Mouse (Mus musculus) hindbrain, embryonic 16.5 days (tissue): ENCODE measurements around the gene Hmga1b. TPM values are rescaled to one million over a fixed set of nuclear protein-coding genes. Genes with fewer than 3 reads are reported as not detected.

Source experiments
- ATAC-seq: fragments of 200-750 bp; cut with Nextera tagmentation; 2 replicates; pipeline ENCODE4 v1.8.0; 2017; ENCODE audit warnings: moderate TSS enrichment, moderate library complexity
- H3K27ac ChIP-seq: fragments of 300-500 bp; sonication (generic); 2 replicates; pipeline ENCODE4 v1.5.1; 2014; ENCODE audit warnings: low read depth, mild to moderate bottlenecking, control low read depth, low read length, moderate library complexity
- H3K27me3 ChIP-seq: fragments of 300-500 bp; sonication (generic); replicated peaks from 2 replicates; pipeline ENCODE4 v1.6.1; 2014; ENCODE audit warnings: low read length; ENCODE audit not compliant: control insufficient read depth, insufficient read depth
- H3K36me3 ChIP-seq: fragments of 300-500 bp; sonication (generic); 2 replicates; pipeline ENCODE4 v1.6.1; 2014; ENCODE audit warnings: mild to moderate bottlenecking, low read length, moderate library complexity, mixed read lengths; ENCODE audit not compliant: control insufficient read depth, insufficient read depth
- H3K4me1 ChIP-seq: fragments of 300-500 bp; sonication (generic); 2 replicates; pipeline ENCODE4 v1.6.1; 2014; ENCODE audit warnings: low read depth, low read length; ENCODE audit not compliant: control insufficient read depth, insufficient read depth
- H3K4me2 ChIP-seq: fragments of 300-500 bp; sonication (generic); 2 replicates; pipeline ENCODE4 v1.6.1; 2014; ENCODE audit warnings: mild to moderate bottlenecking, low read length, control low read depth, moderate library complexity
- H3K4me3 ChIP-seq: fragments of 300-500 bp; sonication (generic); 2 replicates; pipeline ENCODE4 v1.5.1; 2014; ENCODE audit warnings: mild to moderate bottlenecking, low read length, control low read depth, moderate library complexity
- H3K9ac ChIP-seq: fragments of 300-500 bp; sonication (generic); 2 replicates; pipeline ENCODE4 v1.6.1; 2014; ENCODE audit warnings: low read depth, mild to moderate bottlenecking, control low read depth, low read length, moderate library complexity
- H3K9me3 ChIP-seq: fragments of 300-500 bp; sonication (generic); 2 replicates; pipeline ENCODE4 v1.6.1; 2014; ENCODE audit warnings: mild to moderate bottlenecking, low read length, moderate library complexity; ENCODE audit not compliant: control insufficient read depth
- WGBS: fragments of 180-500 bp; shearing (Covaris S2); extraction: QIAGEN DNeasy Blood & Tissue Kit; methylation state at CpG from one replicate; pipeline ENCODE4 v1.1.7; 2014; 5-methylcytosine and 5-hydroxymethylcytosine counted together
- polyA plus RNA-seq: library from polyadenylated mRNA; unstranded; fragments of >200 nt; fragmentation: Nextera tagmentation; extraction: Ambion mirVana; gene quantifications from 2 replicates; pipeline ENCODE4 v1.2.1, GENCODE M21; 2015

The Hmga1b gene
- polyA plus RNA-seq, 1 experiment from 2014 or later = 2.9 TPM

DNA sequence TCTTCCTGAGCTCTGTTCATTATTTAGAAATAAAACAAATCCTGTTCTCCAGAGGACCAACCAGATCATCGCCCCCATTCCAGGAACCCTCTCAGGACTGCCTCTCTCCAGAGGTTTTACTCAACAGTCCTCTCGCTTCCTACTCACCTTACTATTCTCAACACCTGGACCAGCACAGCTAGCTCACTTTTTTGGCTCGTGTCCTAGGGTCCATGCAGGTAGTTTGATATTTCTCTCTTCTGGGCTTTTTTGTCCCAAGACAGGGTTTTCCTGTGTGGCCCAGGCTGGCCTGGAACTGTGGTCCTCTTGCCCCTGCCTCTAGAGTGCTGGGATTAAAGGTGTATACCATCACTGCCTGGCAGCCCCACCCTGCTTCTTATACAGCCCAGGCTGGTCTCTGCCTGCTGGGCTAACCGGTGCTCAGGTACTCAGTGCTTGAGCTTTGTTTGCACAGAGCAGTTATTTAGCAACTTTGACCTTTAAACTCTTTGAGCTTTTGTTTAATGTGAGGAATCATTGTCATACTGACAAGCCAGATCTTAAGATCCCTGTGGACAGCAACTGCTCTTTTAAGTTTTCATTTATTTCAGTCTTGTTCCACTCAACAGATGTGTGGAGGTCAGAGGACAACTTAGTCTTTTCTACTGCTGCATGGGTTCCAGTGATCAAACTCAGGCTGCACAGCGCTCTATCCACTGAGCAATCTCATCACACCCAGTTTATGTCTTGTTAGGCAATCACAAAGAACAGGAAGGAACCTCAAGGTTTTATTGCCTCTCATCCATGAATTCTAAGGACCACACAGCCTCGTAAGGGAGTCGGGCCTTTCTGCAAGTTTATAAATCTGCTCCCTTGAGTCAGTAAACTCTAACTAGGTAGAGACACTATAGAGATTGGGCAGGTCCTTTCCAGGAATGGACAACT, 43.0 kb downstream of the Hmga1b start:
- H3K36me3 ChIP-seq = peaks cover 52% of the 10 kb centered on the region
- 85% methylated on average over 7 of the region's 7 CpGs for WGBS
- ATAC-seq = no peak

GRCm38 (mm10) chr11:120808010-120808409, 45.4 kb downstream of the Hmga1b start:
- no peak overlapping the region for H3K27ac ChIP-seq
- peaks cover 75% of the 10 kb centered on the region for H3K36me3 ChIP-seq
- no peak overlapping the region for H3K4me3 ChIP-seq
- H3K27me3 ChIP-seq = no peaks in the 10 kb centered on the region
- H3K4me2 ChIP-seq = no peak overlapping the region
- no peak for ATAC-seq
- H3K9ac ChIP-seq = no peak overlapping the region
- no peaks in the 10 kb centered on the region for H3K4me1 ChIP-seq
- H3K9me3 ChIP-seq = no peaks in the 10 kb centered on the region
- 95% methylated on average over 12 of the region's 12 CpGs for WGBS

More for the DNA sequence above, 43.0 kb downstream of the Hmga1b start:
- H3K4me1 ChIP-seq = no peaks in the 10 kb centered on the region
- H3K27ac ChIP-seq = no peak overlapping the region
- no peak overlapping the region for H3K4me3 ChIP-seq
- H3K4me2 ChIP-seq = no peak overlapping the region
- no peaks in the 10 kb centered on the region for H3K27me3 ChIP-seq
- H3K9ac ChIP-seq = no peak overlapping the region
- no peaks in the 10 kb centered on the region for H3K9me3 ChIP-seq

GRCm38 (mm10) chr11:120812068-120812467, 49.5 kb downstream of the Hmga1b start:
- Histone ChIP-seq H3K4me3 (no peak overlapping the region), H3K4me2 (no peak overlapping the region), H3K36me3 (peaks cover 96% of the 10 kb centered on the region), H3K27me3 (no peaks in the 10 kb centered on the region), H3K27ac (no peak overlapping the region), H3K4me1 (no peaks in the 10 kb centered on the region), H3K9ac (no peak overlapping the region), H3K9me3 (no peaks in the 10 kb centered on the region)
- WGBS = 95% methylated on average over 16 of the region's 16 CpGs
- ATAC-seq = no peak

Other genes with a start within 250 kb of the Hmga1b start
- gene Gcgr, start 232.1 kb upstream of the Hmga1b start, polyA plus RNA-seq = 0.92 and 1.0 TPM in 2 replicates
- 243 and 245 TPM in 2 replicates for gene Mcrip1, start 213.1 kb upstream of the Hmga1b start, polyA plus RNA-seq
- gene Ppp1r27, start 211.7 kb upstream of the Hmga1b start, polyA plus RNA-seq = 0.64 TPM in 1 of 2 replicates, not detected in the other
- gene P4hb, start 189.5 kb upstream of the Hmga1b start, polyA plus RNA-seq = 252 and 298 TPM in 2 replicates
- 501 and 544 TPM in 2 replicates for gene Arhgdia, start 181.2 kb upstream of the Hmga1b start, polyA plus RNA-seq
- 55.8 and 202 TPM in 2 replicates for gene Alyref, start 164.4 kb upstream of the Hmga1b start, polyA plus RNA-seq
- gene Anapc11, start 164.4 kb upstream of the Hmga1b start, polyA plus RNA-seq = 194 and 203 TPM in 2 replicates
- gene Npb, start 154.3 kb upstream of the Hmga1b start, polyA plus RNA-seq = 0.99 and 1.00 TPM in 2 replicates
- gene Pcyt2, start 144.9 kb upstream of the Hmga1b start, polyA plus RNA-seq = 236 and 242 TPM in 2 replicates
- 39.4 and 41.3 TPM in 2 replicates for gene Sirt7, start 137.6 kb upstream of the Hmga1b start, polyA plus RNA-seq
- 25.4 and 34.6 TPM in 2 replicates for gene Mafg, start 129.2 kb upstream of the Hmga1b start, polyA plus RNA-seq
- 18.0 and 20.0 TPM in 2 replicates for gene Pycr1, start 119.0 kb upstream of the Hmga1b start, polyA plus RNA-seq
- 1.1 and 2.4 TPM in 2 replicates for gene Myadml2, start 114.6 kb upstream of the Hmga1b start, polyA plus RNA-seq
- 3.1 and 3.8 TPM in 2 replicates for gene Notum, start 101.6 kb upstream of the Hmga1b start, polyA plus RNA-seq
- gene Aspscr1, start 89.8 kb upstream of the Hmga1b start, polyA plus RNA-seq = 146 and 151 TPM in 2 replicates
- gene Cenpx, start 49.1 kb upstream of the Hmga1b start, polyA plus RNA-seq = 106 and 107 TPM in 2 replicates
- 73.4 and 77.8 TPM in 2 replicates for gene Lrrc45, start 48.9 kb upstream of the Hmga1b start, polyA plus RNA-seq
- gene Rac3, start 41.3 kb upstream of the Hmga1b start, polyA plus RNA-seq = 624 and 705 TPM in 2 replicates
- gene Dcxr, start 35.5 kb upstream of the Hmga1b start, polyA plus RNA-seq = 11.1 and 12.7 TPM in 2 replicates
- 1.3 and 2.0 TPM in 2 replicates for gene Cbr2, start 30.7 kb upstream of the Hmga1b start, polyA plus RNA-seq
- 134 and 139 TPM in 2 replicates for gene Rfng, start 21.4 kb downstream of the Hmga1b start, polyA plus RNA-seq
- gene Gps1, start 21.5 kb downstream of the Hmga1b start, polyA plus RNA-seq = 272 and 305 TPM in 2 replicates
- gene Dus1l, start 33.6 kb downstream of the Hmga1b start, polyA plus RNA-seq = 46.9 and 48.5 TPM in 2 replicates
- 82.9 and 92.6 TPM in 2 replicates for gene Fasn, start 61.8 kb downstream of the Hmga1b start, polyA plus RNA-seq
- gene Ccdc57, start 170.1 kb downstream of the Hmga1b start, polyA plus RNA-seq = 6.3 and 6.7 TPM in 2 replicates
- 11.5 and 15.2 TPM in 2 replicates for gene Slc16a3, start 185.7 kb downstream of the Hmga1b start, polyA plus RNA-seq
- 124 and 141 TPM in 2 replicates for gene Csnk1d, start 228.5 kb downstream of the Hmga1b start, polyA plus RNA-seq